Comparison of ENCODE assay signal across 22 mouse cellular contexts in the genomic region with DNA sequence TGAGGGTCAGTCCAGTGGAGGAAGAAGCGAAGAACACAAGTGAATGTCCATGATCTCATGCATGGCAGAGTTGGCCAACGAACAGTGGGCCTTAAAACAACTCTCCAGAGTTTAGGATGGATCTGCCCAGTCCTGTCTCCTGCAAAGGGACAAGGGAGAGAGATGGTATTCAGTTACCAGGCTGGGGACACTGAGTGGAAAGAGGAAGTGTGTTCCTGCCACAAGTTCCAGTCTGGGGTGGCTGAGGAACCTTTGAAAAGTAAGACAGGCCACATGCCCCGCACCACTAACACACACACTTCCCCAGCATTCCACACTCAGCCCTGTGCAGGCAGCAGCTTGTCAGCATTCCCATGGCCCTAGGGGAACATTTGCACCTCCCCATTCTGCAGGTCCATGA. TPM values are rescaled to one million over a fixed set of nuclear protein-coding genes. Genes with fewer than 3 reads are reported as not detected.
DNase-seq lines count a peak whose midpoint lies in the region; ATAC-seq lines count a peak whose summit lies in the region.
"Had no signal": no experiment of that assay in that cellular context is flagged by ENCODE, and none has a peak within 500 bp of the region (broad histone marks: within the 10 kb centered on the region; RNA-seq: fewer than 3 reads in every experiment).

No protein-coding gene starts in this region.

- H3K4me2 ChIP-seq in kidney, embryonic 15.5 days = peak overlapping the region; percentile 67; the same call in 1 of the 2 replicates
- H3K4me2 ChIP-seq in embryonic facial prominence, embryonic 15.5 days (replicated peaks) = no peak overlapping the region

- H3K36me3 ChIP-seq in kidney, embryonic 15.5 days = peaks cover 6% of the 10 kb centered on the region
- H3K36me3 ChIP-seq in embryonic facial prominence, embryonic 15.5 days = peaks cover 4% of the 10 kb centered on the region; the same call in 1 of the 2 replicates
- H3K36me3 ChIP-seq: liver, embryonic 13.5 days had no signal

- no peak for ATAC-seq in kidney, embryonic 15.5 days (replicated peaks; ENCODE audit: low FRiP score)
- no peak for ATAC-seq in embryonic facial prominence, embryonic 15.5 days (ENCODE audit: insufficient number of reproducible peaks, low FRiP score, low TSS enrichment, low read depth)
- no peak for ATAC-seq in frontal cortex, adult (ENCODE audit: low TSS enrichment)
- ATAC-seq: forebrain, embryonic 13.5 days had no signal

- H3K9me3 ChIP-seq in kidney, embryonic 15.5 days (replicated peaks) = no peaks in the 10 kb centered on the region
- no peaks in the 10 kb centered on the region for H3K9me3 ChIP-seq in embryonic facial prominence, embryonic 15.5 days (replicated peaks)
- H3K9me3 ChIP-seq: forebrain, embryonic 13.5 days; heart, embryonic 12.5 days; hindbrain, embryonic 13.5 days; liver, embryonic 13.5 days had no signal

- WGBS in kidney, embryonic 15.5 days = 78% methylated on average over 3 of the region's 3 CpGs
- WGBS in embryonic facial prominence, embryonic 15.5 days = 76% methylated on average over 3 of the region's 3 CpGs

- DNase-seq in kidney, postnatal 10 days = no peak
- peak; percentile 42 for DNase-seq in 416B (ENCODE audit: low read depth)
- DNase-seq in B cell, adult 2 months = peak; percentile 34 to 35
- DNase-seq in frontal cortex, adult 2 months (ENCODE audit: extremely low spot score in 1 of 2, low spot score in 1 of 2) = no peak
- no peak for DNase-seq in urinary bladder, postnatal 36 days (ENCODE audit: low spot score in 2 of 2)
- DNase-seq: adrenal gland, postnatal 10 days; cerebellum, postnatal 14 days; heart, postnatal 14 days; kidney, adult 2 months; kidney, postnatal 25 days; left cerebral cortex, postnatal 4 days; liver, embryonic 13.5 days had no signal

- no peak overlapping the region for H3K4me3 ChIP-seq in kidney, embryonic 15.5 days (replicated peaks)
- no peak overlapping the region for H3K4me3 ChIP-seq in embryonic facial prominence, embryonic 15.5 days (replicated peaks)
- H3K4me3 ChIP-seq: erythroblast, embryonic 14.5 days; megakaryocyte, embryonic 14.5 days had no signal

- peaks cover 64% of the 10 kb centered on the region for H3K27me3 ChIP-seq in kidney, embryonic 15.5 days
- peaks cover 60% of the 10 kb centered on the region for H3K27me3 ChIP-seq in embryonic facial prominence, embryonic 15.5 days

- peaks cover 55% of the 10 kb centered on the region for H3K4me1 ChIP-seq in kidney, embryonic 15.5 days
- peaks cover 41% of the 10 kb centered on the region for H3K4me1 ChIP-seq in embryonic facial prominence, embryonic 15.5 days

- H3K27ac ChIP-seq in kidney, embryonic 15.5 days = no peak overlapping the region
- 0 out of 2 replicates have a peak overlapping the region, but pooled peaks have one; percentile 22 for H3K27ac ChIP-seq in embryonic facial prominence, embryonic 15.5 days (replicated peaks)
- H3K27ac ChIP-seq: forebrain, embryonic 13.5 days; hindbrain, embryonic 13.5 days; liver, embryonic 13.5 days had no signal

- no peak overlapping the region for H3K9ac ChIP-seq in kidney, embryonic 15.5 days
- no peak overlapping the region for H3K9ac ChIP-seq in embryonic facial prominence, embryonic 15.5 days
- H3K9ac ChIP-seq: liver, embryonic 13.5 days; lung, embryonic 14.5 days had no signal

RNA-seq across cellular contexts. Expression of a gene that starts 1.1 kb away (rescaled TPM):
- 1.9 and 2.2 TPM in 2 replicates for polyA plus RNA-seq in kidney, embryonic 15.5 days (2015; fragmentation: Nextera tagmentation; extraction: Ambion mirVana)
- 36.8 and 38.2 TPM in 2 replicates for polyA plus RNA-seq in embryonic facial prominence, embryonic 15.5 days (2015; fragmentation: Nextera tagmentation; extraction: Ambion mirVana)
- 0.38 and 0.52 TPM in 2 replicates for polyA plus RNA-seq in frontal cortex, adult 2 months (2012; rRNA removed)
- polyA plus RNA-seq: erythroblast, embryonic 14.5 days; lung, embryonic 14.5 days had no signal

RNA-seq across cellular contexts. Expression of a gene that starts 6.1 kb away (rescaled TPM):
- polyA plus RNA-seq in kidney, embryonic 15.5 days (2015; fragmentation: Nextera tagmentation; extraction: Ambion mirVana) = 19.8 and 23.8 TPM in 2 replicates
- 20.9 and 27.2 TPM in 2 replicates for polyA plus RNA-seq in embryonic facial prominence, embryonic 15.5 days (2015; fragmentation: Nextera tagmentation; extraction: Ambion mirVana)
- polyA plus RNA-seq in frontal cortex, adult 2 months (2012; rRNA removed) = 47.2 and 49.8 TPM in 2 replicates

RNA-seq across cellular contexts. Expression of a gene that starts 20.6 kb away (rescaled TPM):
- polyA plus RNA-seq in kidney, embryonic 15.5 days (2015; fragmentation: Nextera tagmentation; extraction: Ambion mirVana) = 48.4 and 56.3 TPM in 2 replicates
- polyA plus RNA-seq in embryonic facial prominence, embryonic 15.5 days (2015; fragmentation: Nextera tagmentation; extraction: Ambion mirVana) = 49.6 and 55.8 TPM in 2 replicates
- 8.1 and 8.7 TPM in 2 replicates for polyA plus RNA-seq in frontal cortex, adult 2 months (2012; rRNA removed)

RNA-seq across cellular contexts. Expression of a gene that starts 24.2 kb away (rescaled TPM):
- 0.14 and 0.88 TPM in 2 replicates for polyA plus RNA-seq in kidney, embryonic 15.5 days (2015; fragmentation: Nextera tagmentation; extraction: Ambion mirVana)
- polyA plus RNA-seq in embryonic facial prominence, embryonic 15.5 days (2015; fragmentation: Nextera tagmentation; extraction: Ambion mirVana) = 1.0 and 1.1 TPM in 2 replicates
- 0.13 and 0.24 TPM in 2 replicates for polyA plus RNA-seq in frontal cortex, adult 2 months (2012; rRNA removed)
- polyA plus RNA-seq: forebrain, embryonic 13.5 days; heart, embryonic 12.5 days; inflammation-experienced regulatory T-cells, adult 6 months; kidney, adult 2 months had no signal

RNA-seq across cellular contexts. Expression of a gene that starts 24.6 kb away (rescaled TPM):
- polyA plus RNA-seq in kidney, embryonic 15.5 days (2015; fragmentation: Nextera tagmentation; extraction: Ambion mirVana) = 89.5 and 91.0 TPM in 2 replicates
- 71.9 and 72.1 TPM in 2 replicates for polyA plus RNA-seq in embryonic facial prominence, embryonic 15.5 days (2015; fragmentation: Nextera tagmentation; extraction: Ambion mirVana)
- 208 and 231 TPM in 2 replicates for polyA plus RNA-seq in frontal cortex, adult 2 months (2012; rRNA removed)

Comparison
In these comparisons a context has a peak if more than half of its experiments do, and no peak if none do; other contexts are left out.
1. DNase-seq: peak in 416B (single experiment) and B cell, adult 2 months (2 of 2); none in kidney, postnatal 10 days (single experiment), frontal cortex, adult 2 months (0 of 2) and urinary bladder, postnatal 36 days (0 of 2).
2. RNA of a gene that starts 1.1 kb away (polyA plus RNA-seq): 36.8 to 38.2 TPM in embryonic facial prominence, embryonic 15.5 days; 1.9 to 2.2 TPM in kidney, embryonic 15.5 days and 0.38 to 0.52 TPM in frontal cortex, adult 2 months; every median in the first group is over 10 times any median in the second.